31 mouse cellular contexts compared by ENCODE assay signal in genomic region chr14:31748239-31748873, GRCm38 (mm10).
DNase-seq lines count a peak whose midpoint lies in the region; ATAC-seq and TF ChIP-seq lines count a peak whose summit lies in the region.
"Had no signal": no experiment of that assay in that cellular context is flagged by ENCODE, and none has a peak within 500 bp of the region (broad histone marks: within the 10 kb centered on the region; RNA-seq: fewer than 3 reads in every experiment).

No protein-coding gene starts in this region.

- H3K4me2 ChIP-seq in CH12.LX (ENCODE audit: insufficient read depth, low read depth, poor library complexity, severe bottlenecking): peak overlapping the region; percentile 78; the same call in 1 of the 2 replicates
- H3K4me2 ChIP-seq: embryonic facial prominence, embryonic 13.5 days; forebrain, embryonic 13.5 days; heart, embryonic 13.5 days; hindbrain, embryonic 14.5 days; intestine, embryonic 15.5 days had no signal

- dilution Hi-C loops in CH12.LX (cut with MboI; ENCODE audit: extremely low pct_ligation_motif_present, extremely low pct_unique_long_range_greater_than_20kb, low sequenced_read_pairs): no loop called here

- no peaks in the 10 kb centered on the region for H3K27me3 ChIP-seq in CH12.LX (replicated peaks)
- H3K27me3 ChIP-seq: embryonic facial prominence, embryonic 13.5 days; forebrain, embryonic 13.5 days; heart, embryonic 13.5 days; intestine, embryonic 15.5 days; Patski had no signal

- no peak overlapping the region for H3K4me3 ChIP-seq in CH12.LX (replicated peaks in 1 of 3; ENCODE audit: low read depth in 2 of 3, low read length in 2 of 3, poor library complexity in 1 of 3)
- H3K4me3 ChIP-seq: embryonic facial prominence, embryonic 10.5 days; embryonic facial prominence, embryonic 13.5 days; erythroblast, embryonic 14.5 days; forebrain, embryonic 13.5 days; gastrocnemius, adult 2 months; heart, embryonic 13.5 days; intestine, embryonic 15.5 days had no signal

- peak; percentile 33; the same call in 1 of the 2 replicates for TF ChIP-seq EP300 in CH12.LX (IDR thresholded peaks at IDR 0.05; ENCODE audit: low read length)

- in situ Hi-C loops in CH12.LX (cut with MboI; ENCODE audit: low pct_ligation_motif_present, low pct_unique_long_range_greater_than_20kb, low sequenced_read_pairs): no loop called here

- H3K27ac ChIP-seq in CH12.LX (ENCODE audit: insufficient read depth, low read depth): no peak overlapping the region
- H3K27ac ChIP-seq: embryonic facial prominence, embryonic 10.5 days; embryonic facial prominence, embryonic 13.5 days; forebrain, embryonic 13.5 days; gastrocnemius, adult 2 months; heart, embryonic 13.5 days; hindbrain, embryonic 14.5 days; hindbrain, postnatal 0 days; intestine, embryonic 15.5 days had no signal

- H3K9ac ChIP-seq in CH12.LX (ENCODE audit: insufficient read depth, low read depth): peak overlapping the region; percentile 33; the same call in 1 of the 2 replicates
- H3K9ac ChIP-seq: embryonic facial prominence, embryonic 13.5 days; forebrain, embryonic 13.5 days; forebrain, postnatal 0 days; heart, embryonic 13.5 days; hindbrain, embryonic 14.5 days; intestine, embryonic 15.5 days had no signal

- TF ChIP-seq RAD21 in CH12.LX (IDR thresholded peaks at IDR 0.05; ENCODE audit: low read depth, low read length): no peak

- no peak for TF ChIP-seq CTCF in CH12.LX (conservative IDR thresholded peaks at IDR 0.05 in 1 of 2, IDR thresholded peaks at IDR 0.05 in 1 of 2; ENCODE audit: low read depth in 2 of 2, low read length in 2 of 2)

- H3K36me3 ChIP-seq in CH12.LX (replicated peaks in 1 of 2; ENCODE audit: control insufficient read depth in 1 of 2, insufficient read depth in 1 of 2, low read length in 1 of 2): peaks cover 3 to 32% of the 10 kb centered on the region in 2 experiments
- H3K36me3 ChIP-seq: intestine, embryonic 15.5 days had no signal

- TF ChIP-seq POLR2A in CH12.LX (IDR thresholded peaks at IDR 0.05; ENCODE audit: low read depth, low read length): no peak

- no peaks in the 10 kb centered on the region for H3K79me2 ChIP-seq in CH12.LX (replicated peaks; ENCODE audit: control insufficient read depth, extremely low read depth, insufficient read depth, poor library complexity, severe bottlenecking)

- no peaks in the 10 kb centered on the region for H3K9me3 ChIP-seq in CH12.LX (replicated peaks; ENCODE audit: low read length)
- H3K9me3 ChIP-seq: embryonic facial prominence, embryonic 10.5 days; embryonic facial prominence, embryonic 13.5 days; forebrain, embryonic 13.5 days; heart, embryonic 13.5 days; intestine, embryonic 15.5 days had no signal

- H3K4me1 ChIP-seq in CH12.LX (ENCODE audit: control insufficient read depth in 1 of 2, insufficient read depth in 2 of 2): peaks cover 2 to 16% of the 10 kb centered on the region in 2 experiments; a peak in 2 of 4 replicates
- H3K4me1 ChIP-seq: embryonic facial prominence, embryonic 10.5 days; embryonic facial prominence, embryonic 13.5 days; forebrain, embryonic 13.5 days; intestine, embryonic 15.5 days had no signal

- peak; percentile 28 for DNase-seq in retina, postnatal 1 day
- DNase-seq in retina, embryonic 14.5 days (ENCODE audit: low spot score): no peak
- DNase-seq in CH12.LX (ENCODE audit: extremely low read depth): peak; percentile 66
- DNase-seq in cerebellum, postnatal 25 days: no peak
- no peak for DNase-seq in lung, postnatal 25 days (ENCODE audit: low spot score)
- DNase-seq in gastrocnemius, postnatal 25 days: no peak
- DNase-seq: adrenal gland, adult 2 months; adrenal gland, postnatal 14 days; B cell, adult 2 months; cerebellum, adult 11-12 months; cerebellum, adult 8-10 months; cerebellum, postnatal 14 days; forebrain, postnatal 0 days; gastrocnemius, adult 2 months; gastrocnemius, postnatal 14 days; heart, adult 18-20 months; heart, postnatal 14 days; heart, postnatal 4 days; kidney, adult 11 months; kidney, adult 8-10 months had no signal

- peak; percentile 36 for ATAC-seq in activated CD4-positive, CD25-positive, alpha-beta regulatory T cell, adult 4 months
- ATAC-seq in inflammation-experienced regulatory T-cells, adult 6 months: peak; percentile 41
- ATAC-seq: forebrain, embryonic 13.5 days; forebrain, postnatal 0 days; hindbrain, postnatal 0 days; intestine, embryonic 15.5 days; Patski had no signal

TF ChIP-seq in CH12.LX, 34 proteins besides CTCF, POLR2A, EP300 and RAD21:
- no peak for TF ChIP-seq NRF1 (IDR thresholded peaks at IDR 0.05; ENCODE audit: low read depth, low read length)
- no peak for TF ChIP-seq ELF1 (IDR thresholded peaks at IDR 0.05; ENCODE audit: low read depth, low read length)
- TF ChIP-seq TBP (conservative IDR thresholded peaks at IDR 0.05; ENCODE audit: low read depth, low read length): no peak
- no peak for TF ChIP-seq TCF12 (IDR thresholded peaks at IDR 0.05; ENCODE audit: low read depth, low read length)
- no peak for TF ChIP-seq ZC3H11A (IDR thresholded peaks at IDR 0.05; ENCODE audit: low read depth, low read length)
- TF ChIP-seq JUN (IDR thresholded peaks at IDR 0.05; ENCODE audit: insufficient read depth, low read depth, low read length): peak; percentile 58; the same call in 1 of the 2 replicates
- TF ChIP-seq ZMIZ1 (IDR thresholded peaks at IDR 0.05; ENCODE audit: low read depth, low read length): no peak
- no peak for TF ChIP-seq GABPA (IDR thresholded peaks at IDR 0.05; ENCODE audit: insufficient replicate concordance, low read depth, low read length)
- no peak for TF ChIP-seq UBTF (IDR thresholded peaks at IDR 0.05; ENCODE audit: low read depth, low read length)
- no peak for TF ChIP-seq MAZ (IDR thresholded peaks at IDR 0.05; ENCODE audit: low read depth, low read length)
- peak; percentile 37; the same call in 1 of the 2 replicates for TF ChIP-seq ETS1 (conservative IDR thresholded peaks at IDR 0.05; ENCODE audit: low read depth, low read length)
- TF ChIP-seq NELFE (IDR thresholded peaks at IDR 0.05; ENCODE audit: low read depth, low read length): no peak
- peak; percentile 45; the same call in 1 of the 2 replicates for TF ChIP-seq MXI1 (IDR thresholded peaks at IDR 0.05; ENCODE audit: low read depth, low read length)
- TF ChIP-seq ZKSCAN1 (IDR thresholded peaks at IDR 0.05; ENCODE audit: borderline replicate concordance, low read depth, low read length): no peak
- no peak for TF ChIP-seq USF1 (IDR thresholded peaks at IDR 0.05; ENCODE audit: low read depth, low read length)
- peak; percentile 84; the same call in 1 of the 2 replicates for TF ChIP-seq MYC (IDR thresholded peaks at IDR 0.05; ENCODE audit: low read depth, low read length)
- TF ChIP-seq HCFC1 (IDR thresholded peaks at IDR 0.05; ENCODE audit: low read depth, low read length): peak; percentile 16; the same call in 1 of the 2 replicates
- TF ChIP-seq PAX5 (IDR thresholded peaks at IDR 0.05; ENCODE audit: low read length): no peak
- TF ChIP-seq POLR2AphosphoS2 (IDR thresholded peaks at IDR 0.05; ENCODE audit: low read depth, low read length): no peak
- TF ChIP-seq RCOR1 (conservative IDR thresholded peaks at IDR 0.05; ENCODE audit: low read depth, low read length): no peak
- TF ChIP-seq MEF2A (IDR thresholded peaks at IDR 0.05; ENCODE audit: borderline replicate concordance, low read depth, low read length): 0 out of 2 replicates have a peak, but pooled peaks have one; percentile 28
- peak; percentile 54; the same call in 1 of the 2 replicates for TF ChIP-seq IRF4 (IDR thresholded peaks at IDR 0.05; ENCODE audit: low read depth, low read length)
- peak; percentile 68; the same call in 1 of the 2 replicates for TF ChIP-seq MAX (IDR thresholded peaks at IDR 0.05; ENCODE audit: low read length)
- no peak for TF ChIP-seq ZNF384 (IDR thresholded peaks at IDR 0.05; ENCODE audit: low read depth, low read length)
- TF ChIP-seq CHD2 (IDR thresholded peaks at IDR 0.05; ENCODE audit: low read length): no peak
- no peak for TF ChIP-seq KAT2A (IDR thresholded peaks at IDR 0.05; ENCODE audit: insufficient replicate concordance, low read length)
- 0 out of 2 replicates have a peak, but pooled peaks have one; percentile 27 for TF ChIP-seq CHD1 (IDR thresholded peaks at IDR 0.05; ENCODE audit: low read depth, low read length)
- no peak for TF ChIP-seq E2F4 (IDR thresholded peaks at IDR 0.05; ENCODE audit: insufficient replicate concordance, low read depth, low read length)
- no peak for TF ChIP-seq SIN3A (IDR thresholded peaks at IDR 0.05; ENCODE audit: low read length)
- no peak for TF ChIP-seq SMC3 (IDR thresholded peaks at IDR 0.05; ENCODE audit: low read depth, low read length)
- peak; percentile 79 for TF ChIP-seq JUND (conservative IDR thresholded peaks at IDR 0.05; ENCODE audit: low read depth, low read length)
- peak; percentile 35; the same call in 1 of the 2 replicates for TF ChIP-seq BHLHE40 (IDR thresholded peaks at IDR 0.05; ENCODE audit: low read depth, low read length)
- no peak for TF ChIP-seq MAFK (IDR thresholded peaks at IDR 0.05; ENCODE audit: insufficient replicate concordance, low read length)
- TF ChIP-seq USF2 (conservative IDR thresholded peaks at IDR 0.05; ENCODE audit: low read depth, low read length): no peak
TF ChIP-seq in CH12.LX: peak in this region for 11.

Comparison
In these comparisons a context has a peak if more than half of its experiments do, and no peak if none do; other contexts are left out.
1. DNase-seq: peak in retina, postnatal 1 day (single experiment) and CH12.LX (single experiment); none in retina, embryonic 14.5 days (single experiment), cerebellum, postnatal 25 days (0 of 2), lung, postnatal 25 days (single experiment) and gastrocnemius, postnatal 25 days (single experiment).